Mouse (Mus musculus) embryonic stem cell, embryonic (primary cell): ENCODE measurements around the gene Pkn3.
"Not testable (repeated sequence)": the region's sequence is repeated elsewhere in the genome, so short reads cannot be mapped to it uniquely, and the experiment has no call there.

Source experiments
- CTCF ChIA-PET, 4 experiments: fragments of 300-600 bp in 2 of 4; fragments of 350-600 bp in 2 of 4; sonication (Branson Sonifier 250); formaldehyde crosslinking; loops; one replicate each; lab custom pipeline; 2022; ENCODE audit warnings: inconsistent platforms in 2 of 4; lab: Charles Lee
- POLR2A ChIA-PET, 4 experiments: fragments of 300-600 bp in 2 of 4; fragments of 350-600 bp in 2 of 4; sonication (Branson Sonifier 250); formaldehyde crosslinking; loops; one replicate each; lab custom pipeline; 2022; ENCODE audit warnings: antibody characterized with exemption in 4 of 4, inconsistent platforms in 1 of 4; lab: Charles Lee

Gene Pkn3

DNA sequence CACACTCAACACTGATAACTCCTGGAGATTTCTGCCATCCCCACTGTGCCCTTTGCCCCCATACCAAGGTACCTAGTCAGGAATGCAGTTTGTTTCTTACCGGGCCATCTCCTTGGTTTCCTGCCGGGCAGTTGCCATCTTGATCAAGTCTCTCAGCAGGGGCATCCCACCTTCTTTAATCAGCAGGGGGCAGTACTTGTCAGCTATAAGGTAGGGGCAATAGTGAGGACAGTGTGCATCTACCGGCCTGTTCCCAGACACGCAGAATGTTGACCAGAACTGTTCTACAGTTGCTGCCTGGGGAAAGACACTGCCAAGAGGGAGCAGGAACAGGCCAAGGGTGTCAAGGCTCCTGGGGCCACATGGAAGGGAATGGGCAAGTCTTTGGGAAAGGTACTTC lies 22.7 kb downstream of the Pkn3 start:
- POLR2A ChIA-PET: interaction anchor here in 2 of 4 experiments (0.7 to 1.6 kb wide), 8 partner anchors 12 to 190 kb away, joined by 3 to 5 read pairs (median 4); partner anchors contain the start of genes Endog (in 1 of the 2) and Tbc1d13 (in 1 of the 2)
- CTCF ChIA-PET: interaction anchor here (0.5 to 1.2 kb wide), 5 partner anchors 62 to 729 kb away, joined by 3 to 5 read pairs (median 4); no protein-coding TSS in a partner anchor

DNA sequence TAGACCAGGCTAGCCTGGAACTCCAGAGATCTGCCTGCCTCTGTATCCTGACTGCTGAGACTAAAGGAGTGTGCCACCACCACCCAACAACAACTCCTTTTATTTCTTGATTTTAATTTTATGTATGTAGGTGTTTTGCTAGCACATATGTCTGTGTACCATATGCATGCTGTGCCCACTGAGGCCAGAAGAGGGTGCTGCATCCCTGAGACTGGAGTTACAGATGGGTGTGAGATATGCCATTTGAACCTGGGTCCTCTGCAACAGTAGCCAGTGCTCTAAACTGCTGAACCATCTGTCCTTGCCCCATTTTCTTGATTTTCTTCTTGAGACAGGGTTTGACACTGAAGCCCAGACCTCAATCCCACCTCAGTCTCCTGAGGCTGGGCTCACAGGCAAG lies 28.9 kb downstream of the Pkn3 start:
- POLR2A ChIA-PET: interaction anchor here in 3 of 4 experiments (0.7 to 4.1 kb wide), 20 partner anchors 10 to 160 kb away, joined by 3 to 34 read pairs (median 3); partner anchors contain the start of genes Endog (in 2 of the 3), Tbc1d13 (in 2 of the 3) and Zdhhc12 (in 1 of the 3)
- CTCF ChIA-PET: interaction anchor here (0.6 to 1.7 kb wide), 25 partner anchors 10 to 352 kb away, joined by 3 to 25 read pairs (median 4); partner anchors contain the start of genes Endog (in 1 of the 4) and Spout1 (in 1 of the 4)

DNA sequence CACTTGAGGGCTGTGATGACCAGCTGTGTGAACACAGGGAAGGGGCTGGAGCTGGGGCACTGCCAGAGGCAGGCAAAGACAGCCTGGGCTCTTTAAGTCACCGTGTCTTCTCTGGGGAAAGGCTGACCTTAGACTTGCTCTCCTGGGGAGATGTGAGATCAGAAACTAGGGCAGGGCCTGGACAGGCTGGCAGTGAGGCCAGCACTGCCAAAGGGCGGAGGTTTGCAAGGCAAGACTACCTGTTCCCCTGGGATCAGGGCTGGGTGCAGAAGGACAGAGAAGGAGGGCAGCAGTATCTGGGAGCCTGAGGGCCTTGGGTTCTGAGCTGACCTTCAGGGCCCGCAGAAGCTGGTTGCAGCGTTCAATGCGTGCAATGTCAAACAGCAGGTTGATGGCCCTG lies 30.2 kb downstream of the Pkn3 start:
- POLR2A ChIA-PET: interaction anchor here in 2 of 4 experiments (0.6 to 4.1 kb wide), 7 partner anchors 9 to 71 kb away, joined by 3 to 34 read pairs (median 8); partner anchors contain the start of genes Tbc1d13 (in 2 of the 2) and Zer1 (in 1 of the 2)
- CTCF ChIA-PET: interaction anchor here in 2 of 4 experiments (0.6 to 1.7 kb wide), 5 partner anchors 9 to 96 kb away, joined by 3 to 9 read pairs (median 3); partner anchors contain the start of gene Tbc1d13 (in 1 of the 2)

DNA sequence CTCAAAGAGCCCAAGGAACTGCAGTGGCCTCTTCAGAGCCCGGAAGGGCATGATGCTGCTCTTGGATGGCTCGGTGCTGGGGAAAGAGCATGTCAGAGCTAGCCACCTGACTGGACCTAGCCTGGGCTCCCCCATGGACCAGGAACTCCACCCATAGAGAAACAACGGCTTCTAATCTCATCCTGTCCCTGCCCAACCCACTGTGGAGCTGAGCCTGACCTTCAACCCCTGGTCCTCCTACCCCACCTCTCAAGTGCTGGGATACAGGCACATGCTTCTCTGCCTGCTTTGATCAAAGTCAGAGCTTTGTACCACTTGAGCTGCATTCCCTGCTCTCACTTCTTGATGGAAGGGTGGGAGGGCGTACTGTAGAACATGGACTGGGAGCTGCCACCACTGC lies 30.8 kb downstream of the Pkn3 start:
- ChIA-PET CTCF (interaction anchor here (0.6 to 1.7 kb wide), 7 partner anchors 11 to 60 kb away, joined by 3 to 9 read pairs (median 3); partner anchors contain the start of genes Tbc1d13 (in 1 of the 4) and Wdr34 (in 1 of the 4)), POLR2A (interaction anchor here in 2 of 4 experiments (0.6 to 4.1 kb wide), 15 partner anchors 10 to 71 kb away, joined by 3 to 34 read pairs (median 3); partner anchors contain the start of genes Tbc1d13 (in 2 of the 2), Endog (in 1 of the 2) and Zer1 (in 1 of the 2))

DNA sequence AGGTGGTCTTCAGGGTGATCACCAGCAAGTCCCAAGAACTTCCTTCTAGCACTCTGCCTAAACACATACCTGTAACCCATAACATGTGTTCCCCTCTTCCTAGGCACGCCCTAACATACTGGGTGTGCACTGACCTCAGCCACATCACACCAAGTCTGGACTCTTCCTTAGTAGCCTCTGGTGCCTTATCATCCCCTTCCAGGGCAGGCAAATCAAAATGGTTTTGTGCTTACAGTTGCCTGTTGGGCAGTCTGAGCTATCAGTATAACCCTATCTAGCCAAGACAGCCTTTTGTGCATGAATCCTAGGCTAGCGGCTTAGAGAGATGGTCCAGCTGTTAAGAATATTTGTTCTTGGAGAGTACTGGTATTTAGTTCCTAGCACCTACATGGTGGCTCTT lies 34.0 kb downstream of the Pkn3 start:
- POLR2A ChIA-PET: interaction anchor here in 2 of 4 experiments (0.6 to 2.0 kb wide), 9 partner anchors 8 to 147 kb away, joined by 3 to 5 read pairs (median 3); partner anchors contain the start of gene Zer1 (in 2 of the 2)
- CTCF ChIA-PET: no interaction called here

DNA sequence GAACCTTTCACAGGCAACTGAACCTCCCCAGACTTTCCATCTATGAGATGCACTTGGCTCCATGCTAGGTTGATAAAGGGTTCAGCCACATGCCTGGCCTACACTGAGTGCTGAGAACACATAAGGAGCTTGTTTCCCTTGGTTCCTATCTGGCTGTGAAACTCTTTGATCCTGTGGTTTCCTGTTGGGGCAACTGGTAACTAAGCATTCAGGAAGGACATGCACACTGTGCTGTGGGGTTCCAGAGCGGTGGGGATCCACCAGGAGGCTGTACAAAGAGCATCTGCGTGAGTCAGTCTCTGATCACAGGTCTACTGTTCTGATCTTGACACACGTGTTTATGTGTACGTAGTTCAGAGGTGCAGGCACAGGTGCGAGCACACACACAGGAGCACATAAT lies 35.1 kb downstream of the Pkn3 start:
- CTCF ChIA-PET: interaction anchor here in 1 of 4 experiments (0.7 to 1.4 kb wide), 2 partner anchors 11 to 50 kb away, joined by 4 to 9 read pairs; no protein-coding TSS in a partner anchor
- POLR2A ChIA-PET: interaction anchor here in 3 of 4 experiments (0.6 to 2.0 kb wide), 9 partner anchors 11 to 291 kb away, joined by 3 to 6 read pairs (median 3); partner anchors contain the start of gene Zer1 (in 2 of the 3)

DNA sequence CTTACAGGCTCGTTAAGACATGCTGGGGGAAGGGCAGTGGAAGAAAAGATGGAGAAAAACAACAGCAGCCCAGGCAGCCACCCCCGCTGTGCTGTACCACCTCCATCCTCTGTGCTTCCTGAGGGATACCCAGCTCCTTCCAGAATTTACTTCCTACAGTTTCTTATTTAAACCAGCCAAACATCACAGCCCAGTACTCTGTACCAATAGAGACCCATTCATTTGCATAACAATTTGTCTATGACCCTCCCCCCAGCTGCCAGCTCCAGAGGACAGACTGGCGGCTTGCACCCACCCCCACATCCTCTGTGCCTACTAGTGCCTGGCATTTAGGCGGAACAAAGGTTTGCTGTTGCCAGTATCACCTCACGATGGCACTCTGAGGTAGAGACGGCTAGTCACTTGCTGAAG lies 42.2 kb downstream of the Pkn3 start:
- CTCF ChIA-PET: interaction anchor here in 2 of 4 experiments (1.0 to 1.6 kb wide), 3 partner anchors 13 to 137 kb away, joined by 3 to 6 read pairs (median 5); no protein-coding TSS in a partner anchor

DNA sequence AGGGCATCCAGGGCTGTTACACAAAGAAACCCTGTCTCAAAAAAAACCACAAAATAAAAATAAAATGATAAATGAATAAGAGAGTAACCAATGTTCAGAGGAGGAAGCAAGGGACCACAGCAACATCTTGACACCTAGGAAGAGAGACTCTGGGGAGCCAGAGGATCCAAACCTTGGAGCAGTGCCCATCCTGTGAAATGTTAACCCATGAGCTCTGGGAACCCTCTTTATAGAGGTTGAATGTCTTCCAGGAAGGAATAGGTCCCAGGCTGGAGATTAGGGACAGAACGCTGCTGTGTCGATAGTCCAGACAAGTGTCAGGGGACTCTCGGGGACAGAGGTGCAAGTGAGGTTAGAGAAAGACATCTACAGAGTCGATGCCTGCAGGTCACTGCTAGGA lies 42.8 kb downstream of the Pkn3 start:
- ChIA-PET POLR2A (interaction anchor here in 2 of 4 experiments (0.9 to 9.7 kb wide), 8 partner anchors 10 to 159 kb away, joined by 3 to 229 read pairs (median 7); partner anchors contain the start of gene Tbc1d13 (in 2 of the 2)), CTCF (interaction anchor here in 1 of 4 experiments (1.6 kb wide), 1 partner anchor 42 kb away, joined by 6 read pairs; no protein-coding TSS in a partner anchor)

More for the DNA sequence above, 42.2 kb downstream of the Pkn3 start:
- POLR2A ChIA-PET: interaction anchor here in 3 of 4 experiments (0.6 to 9.7 kb wide), 18 partner anchors 9 to 160 kb away, joined by 3 to 229 read pairs (median 4); partner anchors contain the start of genes Tbc1d13 (in 2 of the 3), Kyat1 (in 1 of the 3) and Zdhhc12 (in 1 of the 3)

DNA sequence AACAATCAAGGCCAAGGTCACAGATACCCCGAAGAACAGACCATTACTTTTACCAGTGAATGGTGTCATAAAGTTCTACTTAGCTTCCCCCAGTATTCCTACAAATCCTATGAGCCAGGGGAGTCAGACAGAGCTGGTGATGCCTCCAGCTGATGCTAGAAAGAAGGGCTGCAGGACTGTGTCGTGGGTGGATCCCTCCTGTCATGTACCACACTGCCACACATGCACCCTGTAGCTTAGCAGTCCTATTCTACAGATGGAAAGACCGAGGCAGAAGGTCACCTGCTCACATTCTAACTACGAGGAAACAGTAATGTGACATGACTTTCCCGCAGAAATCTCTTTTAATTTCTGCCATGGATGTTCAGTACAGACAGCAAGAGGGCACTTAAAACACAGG lies 45.3 kb downstream of the Pkn3 start:
- ChIA-PET POLR2A (interaction anchor here in 3 of 4 experiments (1.0 to 9.7 kb wide), 10 partner anchors 12 to 142 kb away, joined by 3 to 229 read pairs (median 4); partner anchors contain the start of genes Tbc1d13 (in 2 of the 3), Pkn3 (in 1 of the 3) and Spout1 (in 1 of the 3)), CTCF (interaction anchor here in 1 of 4 experiments (1.5 kb wide), 1 partner anchor 16 kb away, joined by 3 read pairs; no protein-coding TSS in a partner anchor)

DNA sequence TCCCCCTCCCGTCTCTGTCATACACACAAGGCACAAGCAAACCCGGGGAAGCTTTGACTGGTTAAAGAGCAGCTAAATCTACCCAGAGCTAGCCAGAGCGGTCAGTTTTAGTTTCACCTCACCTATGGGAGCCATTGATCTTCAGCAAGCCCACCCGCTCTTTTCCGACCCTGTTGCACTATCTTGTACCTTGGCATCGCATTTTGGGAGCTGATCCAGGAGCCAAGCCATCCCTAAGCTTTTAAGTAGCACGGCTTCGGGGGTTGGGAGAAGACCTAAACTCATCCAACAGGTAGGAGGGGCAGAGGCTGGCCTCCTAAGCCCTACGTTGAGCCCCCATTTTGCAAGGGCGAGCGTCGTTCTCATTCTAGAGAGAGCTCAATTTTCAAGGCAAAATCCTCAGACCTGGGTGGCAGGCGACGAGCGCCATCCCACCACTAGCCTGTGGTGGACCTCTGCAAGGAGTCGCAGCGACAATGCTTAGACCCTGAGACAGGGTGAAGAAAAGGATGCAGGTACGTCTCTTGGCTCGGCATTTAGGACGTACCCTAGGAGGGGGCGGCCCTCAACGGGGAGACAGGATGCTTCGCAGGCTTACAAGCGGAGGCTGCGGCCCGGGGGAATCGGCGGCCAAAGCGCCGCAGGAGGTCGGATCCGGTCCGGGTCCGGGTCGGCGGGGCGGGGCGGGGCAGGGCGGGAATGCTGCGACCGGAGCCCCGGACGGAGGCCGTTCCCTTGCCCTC lies 46.4 kb downstream of the Pkn3 start:
- CTCF ChIA-PET: interaction anchor here in 3 of 4 experiments (0.6 to 1.9 kb wide), 8 partner anchors 10 to 345 kb away, joined by 3 to 9 read pairs (median 4); partner anchors contain the start of genes Spout1 (in 1 of the 3) and Tbc1d13 (in 1 of the 3)

DNA sequence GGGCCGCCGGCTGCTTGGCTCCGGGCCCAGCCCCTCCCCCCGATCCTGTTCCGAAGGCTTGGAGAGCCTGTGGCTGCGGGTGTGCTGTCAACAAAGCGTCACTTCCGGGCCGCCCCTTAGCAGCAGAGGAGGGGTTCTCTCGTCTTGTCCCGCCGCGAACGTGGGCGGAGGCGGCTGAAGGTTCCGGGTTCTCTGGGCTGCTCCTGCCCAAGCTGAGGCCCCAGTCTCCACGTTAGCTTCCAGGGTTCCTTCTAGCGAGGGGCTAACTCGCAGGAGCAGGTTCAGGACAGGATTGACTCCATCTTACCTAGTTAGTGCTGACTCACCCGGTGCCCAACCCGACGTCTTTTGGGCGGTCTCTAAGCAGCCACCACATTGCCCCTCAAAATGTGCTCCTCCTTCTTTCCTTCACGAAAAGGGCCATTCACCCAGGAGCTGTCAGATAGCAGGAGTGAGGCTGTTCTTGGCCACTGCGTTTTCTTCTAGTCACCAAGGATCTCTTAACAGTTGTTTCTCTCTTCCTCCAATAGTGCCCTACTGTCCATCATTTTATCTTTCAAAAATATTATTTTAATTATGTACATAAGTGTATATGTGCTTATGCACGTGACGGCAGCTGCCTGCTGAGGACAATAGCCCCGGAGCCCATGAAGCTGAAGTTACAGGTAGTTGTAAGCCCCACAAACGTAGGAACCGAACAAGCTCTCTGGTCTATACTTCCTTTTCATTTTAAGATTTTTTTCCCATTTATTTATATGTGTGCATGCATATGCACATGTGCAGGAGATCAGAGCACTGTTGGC lies 47.2 kb downstream of the Pkn3 start, which contains the start of gene Zer1:
Gene Zer1 (minus strand): TSS at position 114 of the 803 bp plus-strand sequence.
- ChIA-PET CTCF (interaction anchor here in 3 of 4 experiments (0.6 to 1.9 kb wide), 9 partner anchors 9 to 345 kb away, joined by 3 to 9 read pairs (median 4); partner anchors contain the start of genes Spout1 (in 1 of the 3) and Tbc1d13 (in 1 of the 3)), POLR2A (interaction anchor here (0.5 to 9.7 kb wide), 61 partner anchors 9 to 1661 kb away, joined by 3 to 229 read pairs (median 5); partner anchors contain the start of genes Endog (in 3 of the 4), Tbc1d13 (in 3 of the 4), Phyhd1 (in 2 of the 4) and Spout1 (in 2 of the 4))

More for the DNA sequence above, 46.4 kb downstream of the Pkn3 start:
- POLR2A ChIA-PET: interaction anchor here (0.5 to 9.7 kb wide), 55 partner anchors 10 to 1660 kb away, joined by 3 to 229 read pairs (median 4); partner anchors contain the start of genes Tbc1d13 (in 3 of the 4), Phyhd1 (in 2 of the 4), Spout1 (in 2 of the 4) and Zdhhc12 (in 2 of the 4)

DNA sequence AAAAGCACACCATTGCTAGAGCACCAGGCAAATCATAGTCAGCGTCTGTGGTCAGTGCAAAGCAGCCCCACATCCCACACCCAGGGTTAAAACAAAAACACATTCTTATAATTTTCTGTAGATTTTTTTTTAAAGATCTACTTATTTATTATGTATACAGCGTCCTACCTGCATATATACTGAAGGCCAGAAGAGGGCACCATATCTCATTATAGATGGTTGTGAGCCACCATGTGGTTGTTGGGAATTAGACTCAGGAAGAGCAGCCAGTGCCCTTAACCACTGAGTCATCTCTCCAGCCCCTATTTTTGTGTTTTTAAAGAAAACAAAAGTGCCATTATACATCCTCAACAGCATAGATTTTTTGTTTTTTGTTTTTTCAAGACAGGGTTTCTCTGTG lies 51.3 kb downstream of the Pkn3 start:
- POLR2A ChIA-PET: interaction anchor here in 2 of 4 experiments (1.3 to 10.3 kb wide), 5 partner anchors 8 to 80 kb away, joined by 3 to 393 read pairs (median 7); partner anchors contain the start of genes Spout1 (in 1 of the 2) and Wdr34 (in 1 of the 2)
- CTCF ChIA-PET: no interaction called here

DNA sequence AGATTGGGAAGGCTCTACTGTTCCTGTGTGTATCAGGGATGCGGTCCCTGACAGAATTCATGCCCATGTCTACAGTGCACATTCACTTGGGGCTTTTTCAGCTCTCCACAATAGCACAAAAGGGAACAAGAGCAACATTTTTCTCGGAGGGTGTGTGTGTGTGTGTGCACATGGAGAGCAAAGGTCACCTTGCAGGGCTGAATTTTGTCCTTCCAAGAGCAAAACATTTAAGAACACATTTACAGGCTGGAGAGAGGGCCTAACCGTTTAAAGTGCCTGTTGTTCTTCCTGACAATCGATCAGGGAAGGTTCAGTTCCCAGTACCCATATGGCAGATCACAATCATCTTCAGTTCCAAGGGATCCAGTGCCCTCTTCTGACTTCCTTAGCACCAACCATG lies 52.7 kb downstream of the Pkn3 start:
- POLR2A ChIA-PET: interaction anchor here (0.5 to 10.3 kb wide), 27 partner anchors 7 to 333 kb away, joined by 3 to 393 read pairs (median 4); partner anchors contain the start of genes Endog (in 2 of the 4), Wdr34 (in 2 of the 4), Dolpp1 (in 1 of the 4) and Pkn3 (in 1 of the 4)
- CTCF ChIA-PET: interaction anchor here in 2 of 4 experiments (0.6 to 0.9 kb wide), 3 partner anchors 32 to 416 kb away, joined by 3 to 4 read pairs (median 3); no protein-coding TSS in a partner anchor

DNA sequence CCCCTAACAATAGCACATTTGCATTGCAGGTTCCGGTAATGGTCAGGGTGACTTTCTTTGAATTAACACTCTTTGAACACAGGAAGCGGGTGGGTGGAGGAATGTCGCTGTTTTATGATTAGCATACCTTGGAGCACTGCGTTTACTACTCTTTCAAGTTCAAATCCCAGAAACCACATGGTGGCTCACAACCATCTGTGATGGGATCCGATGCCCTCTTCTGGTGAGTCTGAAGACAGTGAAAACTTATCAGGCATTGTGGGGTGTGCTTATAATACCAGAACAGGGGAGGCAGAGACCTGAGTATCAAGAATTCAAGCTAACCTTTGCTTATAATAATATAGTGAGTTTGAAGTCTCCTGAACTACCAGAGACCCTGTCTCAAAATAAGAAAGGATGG lies 53.8 kb downstream of the Pkn3 start:
- POLR2A ChIA-PET: interaction anchor here in 2 of 4 experiments (1.3 to 10.3 kb wide), 10 partner anchors 9 to 68 kb away, joined by 4 to 393 read pairs (median 35); partner anchors contain the start of genes Endog (in 1 of the 2), Pkn3 (in 1 of the 2), Spout1 (in 1 of the 2) and Zdhhc12 (in 1 of the 2)
- CTCF ChIA-PET: not testable (repeated sequence)

DNA sequence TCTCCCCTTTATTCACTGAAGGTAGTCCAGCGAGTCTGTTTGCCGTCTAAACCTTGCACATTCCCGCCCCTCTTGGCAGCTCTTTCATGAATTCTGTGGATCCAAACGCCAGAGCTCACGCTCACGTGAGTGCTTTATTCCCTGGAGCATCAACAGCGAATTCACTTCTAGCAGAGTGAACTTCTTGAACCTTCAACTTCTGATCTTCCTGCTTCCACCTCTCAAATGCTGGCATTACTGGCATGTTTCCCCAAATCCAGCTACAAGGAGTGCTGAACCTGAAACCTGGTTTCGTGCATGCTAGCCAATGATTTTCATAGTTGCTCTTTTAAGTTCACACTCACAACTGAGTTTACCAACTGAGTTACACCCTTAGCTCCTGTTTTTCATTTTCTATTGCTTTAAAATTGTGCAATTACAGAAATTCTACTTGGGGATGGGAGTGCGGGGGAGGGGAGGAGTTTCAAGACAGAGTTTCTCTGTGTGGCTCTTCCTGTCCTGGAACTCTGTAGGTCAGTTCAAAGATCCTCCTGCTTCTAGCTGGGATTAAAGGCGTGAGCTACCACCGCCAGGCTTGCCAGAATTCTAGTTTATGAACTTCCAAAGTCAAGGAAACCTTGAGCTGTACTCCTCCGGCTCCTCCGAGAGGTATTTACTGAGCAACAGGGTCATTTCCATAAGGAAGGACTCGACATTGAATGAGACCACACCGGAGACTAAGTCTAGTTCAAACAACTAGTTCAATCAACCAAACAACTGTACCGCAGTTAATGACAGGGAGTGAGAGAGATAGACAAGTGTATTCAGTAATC lies 55.5 kb downstream of the Pkn3 start:
- CTCF ChIA-PET: interaction anchor here in 3 of 4 experiments (0.6 to 2.4 kb wide), 7 partner anchors 9 to 625 kb away, joined by 3 to 10 read pairs (median 4); partner anchors contain the start of gene Zer1 (in 1 of the 3)
- POLR2A ChIA-PET: interaction anchor here in 3 of 4 experiments (0.5 to 11.4 kb wide), 94 partner anchors 9 to 1152 kb away, joined by 3 to 393 read pairs (median 5); partner anchors contain the start of genes Endog (in 3 of the 3), Zer1 (in 3 of the 3), Ier5l (in 2 of the 3) and Kyat1 (in 2 of the 3)
